Mouse (Mus musculus): ENCODE measurements around the gene Kitl. TPM values are rescaled to one million over a fixed set of nuclear protein-coding genes. Genes with fewer than 3 reads are reported as not detected.

Kitl gene
- total and polyA plus RNA-seq, 2 experiments from 2014 or later = 35.0 to 50.9 TPM

DNA sequence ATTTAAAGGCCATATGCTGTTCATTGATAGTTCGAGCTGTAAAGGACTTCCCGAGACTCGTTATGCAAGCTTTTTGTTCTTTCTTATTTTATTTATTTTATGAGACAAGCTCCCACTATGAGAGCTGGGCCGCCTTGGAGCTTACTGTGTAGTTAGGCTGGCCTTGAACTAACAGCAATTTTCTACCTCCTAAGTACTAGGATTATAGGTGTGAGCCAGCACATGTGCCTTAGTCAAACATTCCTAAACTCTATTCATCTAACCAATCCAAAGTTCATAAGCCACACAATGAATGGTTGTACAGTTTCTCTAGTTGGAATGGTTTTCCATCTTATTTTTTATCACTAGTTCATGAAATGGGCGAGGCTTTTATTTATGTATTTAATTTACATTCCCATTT is 28.3 kb downstream of the Kitl start:
- no peak overlapping the region for H3K9ac ChIP-seq (replicated peaks; ENCODE audit: low read length, poor library complexity, severe bottlenecking)
- no peaks in the 10 kb centered on the region for H3K9me3 ChIP-seq (ENCODE audit: low read length)
- H3K36me3 ChIP-seq (ENCODE audit: insufficient read depth, low read length) = no peaks in the 10 kb centered on the region
- no peaks in the 10 kb centered on the region for H3K27me3 ChIP-seq (ENCODE audit: insufficient read depth, low read length)
- TF ChIP-seq CTCF (IDR thresholded peaks at IDR 0.05) = no peak
- H3K27ac ChIP-seq (ENCODE audit: low read depth, low read length) = no peak overlapping the region
- ATAC-seq (ENCODE audit: low FRiP score) = no peak
- no peak overlapping the region for H3K4me3 ChIP-seq (ENCODE audit: low read depth, low read length)
- WGBS = 94% methylated on average over 5 of the region's 5 CpGs
- DNase-seq (ENCODE audit: low spot score) = no peak
- no peaks in the 10 kb centered on the region for H3K4me1 ChIP-seq (ENCODE audit: insufficient read depth, low read length)
- no peak overlapping the region for H3K4me2 ChIP-seq (ENCODE audit: low read depth, low read length, poor library complexity, severe bottlenecking)

DNA sequence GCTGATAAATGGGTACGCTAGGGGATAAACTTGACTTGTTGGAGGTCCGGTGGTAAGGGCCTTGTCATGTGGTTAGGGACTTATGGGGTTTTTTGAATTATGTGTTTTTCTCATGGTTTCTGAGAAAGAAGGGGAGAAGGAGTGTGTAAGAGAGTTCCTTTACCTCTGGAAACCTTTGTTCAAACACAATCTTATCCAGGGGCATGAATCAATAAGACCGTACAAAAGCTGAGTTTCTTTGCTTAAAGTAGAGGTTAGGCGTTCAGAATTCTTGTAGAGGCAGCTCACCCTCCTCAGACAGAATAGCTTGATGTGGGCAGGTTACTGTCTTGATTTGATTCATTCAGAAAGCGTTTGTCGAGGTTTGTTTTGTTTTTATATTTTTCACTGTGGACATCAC is 28.7 kb downstream of the Kitl start:
- no peaks in the 10 kb centered on the region for H3K4me1 ChIP-seq (ENCODE audit: insufficient read depth, low read length)
- no peak for DNase-seq (ENCODE audit: low spot score)
- H3K4me2 ChIP-seq (ENCODE audit: low read depth, low read length, poor library complexity, severe bottlenecking) = no peak overlapping the region
- H3K36me3 ChIP-seq (ENCODE audit: insufficient read depth, low read length) = no peaks in the 10 kb centered on the region
- H3K27ac ChIP-seq (ENCODE audit: low read depth, low read length) = no peak overlapping the region
- ATAC-seq (ENCODE audit: low FRiP score) = no peak
- H3K9me3 ChIP-seq (ENCODE audit: low read length) = no peaks in the 10 kb centered on the region
- no peak for TF ChIP-seq CTCF (IDR thresholded peaks at IDR 0.05)
- WGBS = 91% methylated on average over 6 of the region's 6 CpGs
- H3K9ac ChIP-seq (replicated peaks; ENCODE audit: low read length, poor library complexity, severe bottlenecking) = no peak overlapping the region
- no peaks in the 10 kb centered on the region for H3K27me3 ChIP-seq (ENCODE audit: insufficient read depth, low read length)
- no peak overlapping the region for H3K4me3 ChIP-seq (ENCODE audit: low read depth, low read length)

DNA sequence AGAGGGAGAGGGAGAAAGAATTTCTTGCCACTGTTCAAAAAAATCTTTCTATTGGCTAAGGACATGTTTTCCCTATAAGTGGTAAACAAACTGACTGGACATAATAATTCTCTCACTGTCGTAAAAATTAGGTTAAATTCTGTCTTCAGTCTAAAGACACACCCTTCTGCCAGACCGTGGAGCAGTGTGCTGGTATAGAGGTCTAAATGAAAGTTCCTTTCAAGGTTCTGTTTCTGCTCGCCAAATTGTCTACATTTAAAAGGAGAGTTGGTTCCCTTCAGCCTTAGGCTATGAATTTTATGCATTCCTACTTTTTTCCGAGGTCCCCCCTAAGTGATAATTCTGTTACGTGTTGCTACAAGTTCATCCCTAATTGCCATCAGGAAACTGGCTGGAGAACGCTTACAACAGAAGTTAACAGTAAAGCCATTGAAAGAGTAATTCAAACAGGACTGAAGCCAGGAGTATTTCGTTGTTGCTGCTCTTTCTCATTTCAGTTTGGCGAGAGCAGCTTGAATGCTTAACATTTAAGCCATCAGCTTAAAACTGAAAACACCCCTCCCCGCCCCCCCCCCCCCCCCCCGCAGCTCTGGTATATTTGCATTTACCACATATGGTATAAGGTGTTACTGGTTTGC is 35.8 kb downstream of the Kitl start:
- no peak for TF ChIP-seq CTCF (IDR thresholded peaks at IDR 0.05)
- Histone ChIP-seq H3K4me1 (ENCODE audit: insufficient read depth, low read length) (no peaks in the 10 kb centered on the region), H3K27ac (ENCODE audit: low read depth, low read length) (no peak overlapping the region), H3K4me2 (ENCODE audit: low read depth, low read length, poor library complexity, severe bottlenecking) (no peak overlapping the region), H3K9ac (replicated peaks; ENCODE audit: low read length, poor library complexity, severe bottlenecking) (no peak overlapping the region), H3K9me3 (ENCODE audit: low read length) (no peaks in the 10 kb centered on the region), H3K27me3 (ENCODE audit: insufficient read depth, low read length) (no peaks in the 10 kb centered on the region), H3K36me3 (ENCODE audit: insufficient read depth, low read length) (no peaks in the 10 kb centered on the region), H3K4me3 (ENCODE audit: low read depth, low read length) (no peak overlapping the region)
- no peak for ATAC-seq (ENCODE audit: low FRiP score)
- DNase-seq (ENCODE audit: low spot score) = peak; percentile 17
- WGBS = 44% methylated on average over 10 of the region's 10 CpGs

DNA sequence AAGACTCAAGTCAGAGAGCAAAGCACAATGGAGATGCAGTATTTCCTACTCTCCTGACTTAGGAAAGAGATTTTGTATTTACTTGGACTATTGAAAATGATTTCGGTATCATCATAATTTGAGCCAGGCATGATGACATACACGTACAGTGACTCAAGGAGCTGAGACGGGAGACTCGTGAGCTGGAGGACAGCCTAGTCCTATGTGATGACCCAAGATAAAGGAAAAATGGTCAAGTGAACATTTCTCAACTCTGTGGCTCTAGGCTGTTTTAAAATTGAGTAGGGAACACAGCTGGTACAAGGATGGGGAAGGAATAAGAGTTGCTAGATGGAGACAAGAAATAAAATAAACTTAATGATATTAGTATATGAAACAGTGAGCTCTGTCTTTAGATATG is 37.0 kb downstream of the Kitl start:
- Histone ChIP-seq H3K27me3 (ENCODE audit: insufficient read depth, low read length) (no peaks in the 10 kb centered on the region), H3K36me3 (ENCODE audit: insufficient read depth, low read length) (no peaks in the 10 kb centered on the region), H3K27ac (ENCODE audit: low read depth, low read length) (no peak overlapping the region), H3K9me3 (ENCODE audit: low read length) (no peaks in the 10 kb centered on the region), H3K4me2 (ENCODE audit: low read depth, low read length, poor library complexity, severe bottlenecking) (no peak overlapping the region), H3K9ac (replicated peaks; ENCODE audit: low read length, poor library complexity, severe bottlenecking) (no peak overlapping the region), H3K4me3 (ENCODE audit: low read depth, low read length) (no peak overlapping the region), H3K4me1 (ENCODE audit: insufficient read depth, low read length) (no peaks in the 10 kb centered on the region)
- ATAC-seq (ENCODE audit: low FRiP score) = no peak
- no peak for DNase-seq (ENCODE audit: low spot score)
- 91% methylated on average over 4 of the region's 4 CpGs for WGBS
- TF ChIP-seq CTCF (IDR thresholded peaks at IDR 0.05) = no peak

DNA sequence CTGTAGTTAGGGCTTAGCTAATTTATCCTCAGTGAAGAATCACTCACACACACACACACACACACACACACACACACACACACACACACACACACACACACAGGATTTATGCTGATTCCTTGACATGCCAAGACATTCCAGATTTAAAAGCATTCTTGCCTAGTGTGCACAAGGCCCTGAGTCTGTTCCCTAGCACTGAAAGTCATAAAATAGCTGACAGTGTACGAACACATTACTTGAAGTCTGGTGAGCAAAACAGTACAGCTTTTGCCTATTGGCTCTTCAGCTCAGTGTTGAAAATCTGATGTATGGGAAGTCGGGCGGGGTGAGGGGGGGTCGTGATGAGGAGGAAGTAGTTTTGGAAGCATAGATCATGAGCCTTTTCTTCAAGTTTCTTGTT is 37.5 kb downstream of the Kitl start:
- H3K27me3 ChIP-seq (ENCODE audit: insufficient read depth, low read length) = no peaks in the 10 kb centered on the region
- no peak for ATAC-seq (ENCODE audit: low FRiP score)

DNA sequence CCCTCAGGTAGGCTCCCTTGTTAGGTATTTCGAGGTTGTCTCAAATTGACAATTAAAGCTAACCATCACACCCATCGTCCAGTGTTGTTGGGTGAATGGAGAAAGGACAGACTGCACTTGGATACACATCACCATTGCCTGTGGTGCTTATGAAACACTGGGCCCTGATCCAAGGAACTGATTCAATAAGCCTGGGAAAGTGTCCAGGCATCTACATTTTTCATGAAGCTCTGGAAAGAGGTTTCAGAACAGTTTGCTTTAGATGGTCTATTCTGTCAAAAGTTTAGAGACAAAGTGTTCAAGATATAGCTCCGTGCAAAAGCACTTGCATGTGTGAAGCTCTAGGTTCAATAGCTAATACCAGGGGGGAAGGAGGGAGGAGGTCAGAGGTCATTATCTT is 38.6 kb downstream of the Kitl start:
- H3K27me3 ChIP-seq (ENCODE audit: insufficient read depth, low read length) = no peaks in the 10 kb centered on the region
- no peaks in the 10 kb centered on the region for H3K4me1 ChIP-seq (ENCODE audit: insufficient read depth, low read length)
- WGBS = 75% methylated on average over 3 of the region's 3 CpGs
- ATAC-seq (ENCODE audit: low FRiP score) (no peak), DNase-seq (ENCODE audit: low spot score) (peak; percentile 53)
- no peak overlapping the region for H3K4me3 ChIP-seq (ENCODE audit: low read depth, low read length)
- H3K4me2 ChIP-seq (ENCODE audit: low read depth, low read length, poor library complexity, severe bottlenecking) = no peak overlapping the region
- no peak overlapping the region for H3K27ac ChIP-seq (ENCODE audit: low read depth, low read length)
- no peak for TF ChIP-seq CTCF (IDR thresholded peaks at IDR 0.05)
- H3K36me3 ChIP-seq (ENCODE audit: insufficient read depth, low read length) = no peaks in the 10 kb centered on the region
- no peaks in the 10 kb centered on the region for H3K9me3 ChIP-seq (ENCODE audit: low read length)
- no peak overlapping the region for H3K9ac ChIP-seq (replicated peaks; ENCODE audit: low read length, poor library complexity, severe bottlenecking)

More for the DNA sequence above, 37.5 kb downstream of the Kitl start:
- H3K4me2 ChIP-seq (ENCODE audit: low read depth, low read length, poor library complexity, severe bottlenecking) = no peak overlapping the region
- H3K9me3 ChIP-seq (ENCODE audit: low read length) = no peaks in the 10 kb centered on the region
- no peak overlapping the region for H3K4me3 ChIP-seq (ENCODE audit: low read depth, low read length)
- no peak for TF ChIP-seq CTCF (IDR thresholded peaks at IDR 0.05)
- H3K36me3 ChIP-seq (ENCODE audit: insufficient read depth, low read length) = no peaks in the 10 kb centered on the region
- DNase-seq (ENCODE audit: low spot score) = no peak
- no peak overlapping the region for H3K9ac ChIP-seq (replicated peaks; ENCODE audit: low read length, poor library complexity, severe bottlenecking)
- WGBS = 88% methylated on average over 4 of the region's 4 CpGs
- H3K4me1 ChIP-seq (ENCODE audit: insufficient read depth, low read length) = no peaks in the 10 kb centered on the region
- H3K27ac ChIP-seq (ENCODE audit: low read depth, low read length) = no peak overlapping the region

Measured in midbrain, postnatal 0 days (tissue).